Mouse (Mus musculus) forebrain, embryonic 16.5 days (tissue): ENCODE results near the gene Preb. TPM values are rescaled to one million over a fixed set of nuclear protein-coding genes. Genes with fewer than 3 reads are reported as not detected.
A peak's percentile ranks its signal among the peaks of the same experiment; 100 is the strongest.

Experiments used
- ATAC-seq: fragments of 200-750 bp; cut with Nextera tagmentation; 2 replicates; pipeline ENCODE4 v1.8.0; 2017; ENCODE audit warnings: mild to moderate bottlenecking, moderate library complexity
- H3K27ac ChIP-seq: fragments of 300-500 bp; sonication (generic); 2 replicates; pipeline ENCODE4 v1.5.1; 2014; ENCODE audit warnings: low read length, control low read depth
- H3K27me3 ChIP-seq: fragments of 300-500 bp; sonication (generic); replicated peaks from 2 replicates; pipeline ENCODE4 v1.6.1; 2014; ENCODE audit warnings: low read length; ENCODE audit not compliant: control insufficient read depth, insufficient read depth
- H3K36me3 ChIP-seq: fragments of 300-500 bp; sonication (generic); 2 replicates; pipeline ENCODE4 v1.6.1; 2014; ENCODE audit not compliant: control insufficient read depth, insufficient read depth
- H3K4me1 ChIP-seq: fragments of 300-500 bp; sonication (generic); replicated peaks from 2 replicates; pipeline ENCODE4 v1.6.1; 2014; ENCODE audit warnings: low read length; ENCODE audit not compliant: control insufficient read depth, insufficient read depth
- H3K4me2 ChIP-seq: fragments of 300-500 bp; sonication (generic); 2 replicates; pipeline ENCODE4 v1.6.1; 2014; ENCODE audit warnings: mild to moderate bottlenecking, low read length, control low read depth
- H3K4me3 ChIP-seq: fragments of 300-500 bp; sonication (generic); replicated peaks from 2 replicates; pipeline ENCODE4 v1.5.1; 2014; ENCODE audit warnings: mild to moderate bottlenecking, low read length, control low read depth
- H3K9ac ChIP-seq: fragments of 300-500 bp; sonication (generic); replicated peaks from 2 replicates; pipeline ENCODE4 v1.6.1; 2014; ENCODE audit warnings: low read depth, low read length, control low read depth
- H3K9me3 ChIP-seq: fragments of 300-500 bp; sonication (generic); 2 replicates; pipeline ENCODE4 v1.6.1; 2016; ENCODE audit warnings: low read length; ENCODE audit not compliant: control insufficient read depth
- WGBS: fragments of 180-500 bp; shearing (Covaris S2); extraction: QIAGEN DNeasy Blood & Tissue Kit; methylation state at CpG from one replicate; pipeline ENCODE4 v1.1.7; 2014; 5-methylcytosine and 5-hydroxymethylcytosine counted together
- polyA plus RNA-seq: library from polyadenylated mRNA; unstranded; fragments of >200 nt; fragmentation: Nextera tagmentation; extraction: Ambion mirVana; gene quantifications from 2 replicates; pipeline ENCODE4 v1.2.1, GENCODE M21; 2015

Gene Preb
- polyA plus RNA-seq, 1 experiment from 2014 or later = 135 TPM

- WGBS = 31% methylated on average over 10 of the region's 13 CpGs
These were observed 46.9 kb downstream of the Preb start, which contains the start of gene Emilin1 for GRCm38 (mm10) chr5:30913060-30913841. Gene Emilin1, plus strand, starts transcription at chr5:30913402.

GRCm38 (mm10) chr5:30912156-30912555 is 48.0 kb downstream of the Preb start:
- Histone ChIP-seq H3K27ac (peak overlapping the region; percentile 17; the same call in 1 of the 2 replicates), H3K4me1 (peaks cover 20% of the 10 kb centered on the region), H3K36me3 (no peaks in the 10 kb centered on the region), H3K27me3 (no peaks in the 10 kb centered on the region), H3K9ac (no peak overlapping the region), H3K4me3 (no peak overlapping the region), H3K4me2 (no peak overlapping the region), H3K9me3 (no peaks in the 10 kb centered on the region)
- no peak for ATAC-seq
- WGBS = 36% methylated on average over 5 of the region's 5 CpGs

More at GRCm38 (mm10) chr5:30913060-30913841, 46.9 kb downstream of the Preb start, which contains the start of gene Emilin1:
- H3K27ac ChIP-seq = peak within 1 kb of the TSS; percentile 26; the same call in 1 of the 2 replicates
- H3K9me3 ChIP-seq = no peaks in the 10 kb centered on the region
- no peak within 1 kb of the TSS; the same call in 1 of the 2 replicates for H3K4me2 ChIP-seq
- ATAC-seq = no peak
- no peak within 1 kb of the TSS for H3K9ac ChIP-seq
- H3K36me3 ChIP-seq = no peaks in the 10 kb centered on the region
- no peak within 1 kb of the TSS for H3K4me3 ChIP-seq
- peaks cover 15% of the 10 kb centered on the region for H3K4me1 ChIP-seq
- no peaks in the 10 kb centered on the region for H3K27me3 ChIP-seq

- Histone ChIP-seq H3K9ac (no peak overlapping the region), H3K27ac (no peak overlapping the region), H3K27me3 (no peaks in the 10 kb centered on the region), H3K4me3 (no peak overlapping the region), H3K4me2 (no peak overlapping the region), H3K9me3 (no peaks in the 10 kb centered on the region), H3K4me1 (peaks cover 28% of the 10 kb centered on the region), H3K36me3 (no peaks in the 10 kb centered on the region)
- ATAC-seq = no peak
These were observed 49.7 kb downstream of the Preb start for GRCm38 (mm10) chr5:30910481-30910880.

- Histone ChIP-seq H3K27me3 (no peaks in the 10 kb centered on the region), H3K9ac (no peak overlapping the region), H3K9me3 (no peaks in the 10 kb centered on the region), H3K36me3 (no peaks in the 10 kb centered on the region), H3K4me2 (no peak overlapping the region), H3K4me3 (no peak overlapping the region), H3K4me1 (peaks cover 30% of the 10 kb centered on the region), H3K27ac (no peak overlapping the region)
- 88% methylated on average over 7 of the region's 7 CpGs for WGBS
- no peak for ATAC-seq
These were observed 50.3 kb downstream of the Preb start for GRCm38 (mm10) chr5:30909863-30910262.

- 66% methylated on average over 7 of the region's 7 CpGs for WGBS
- peaks cover 4% of the 10 kb centered on the region for H3K36me3 ChIP-seq
- H3K4me2 ChIP-seq = no peak overlapping the region
- no peak overlapping the region for H3K9ac ChIP-seq
- no peak overlapping the region for H3K4me3 ChIP-seq
- peaks cover 30% of the 10 kb centered on the region for H3K4me1 ChIP-seq
- H3K27ac ChIP-seq = no peak overlapping the region
- H3K27me3 ChIP-seq = no peaks in the 10 kb centered on the region
- no peak for ATAC-seq
- no peaks in the 10 kb centered on the region for H3K9me3 ChIP-seq
These were observed 50.9 kb downstream of the Preb start for GRCm38 (mm10) chr5:30909300-30909659.

GRCm38 (mm10) chr5:30908426-30909299 is 51.5 kb downstream of the Preb start:
- H3K27me3 ChIP-seq = no peaks in the 10 kb centered on the region
- ATAC-seq = no peak
- H3K4me3 ChIP-seq = peak overlapping the region; percentile 88; the same call in 1 of the 2 replicates
- H3K4me1 ChIP-seq = peaks cover 30% of the 10 kb centered on the region
- peak overlapping the region; percentile 80 for H3K9ac ChIP-seq
- H3K36me3 ChIP-seq = peaks cover 6% of the 10 kb centered on the region
- H3K9me3 ChIP-seq = no peaks in the 10 kb centered on the region
- H3K27ac ChIP-seq = no peak overlapping the region
- peak overlapping the region; percentile 97 for H3K4me2 ChIP-seq
- 55% methylated on average over 13 of the region's 13 CpGs for WGBS

- ATAC-seq = peak; percentile 97
- WGBS = under 1% methylated on average over 57 of the region's 58 CpGs
These were observed 52.6 kb downstream of the Preb start, which contains the start of gene Ost4 for GRCm38 (mm10) chr5:30907413-30908059. Gene Ost4, minus strand, starts transcription at chr5:30907788.

GRCm38 (mm10) chr5:30901860-30902259 is 58.3 kb downstream of the Preb start:
- no peak overlapping the region for H3K27ac ChIP-seq
- H3K9ac ChIP-seq = no peak overlapping the region
- 94% methylated on average over 5 of the region's 5 CpGs for WGBS
- ATAC-seq = no peak
- H3K4me2 ChIP-seq = no peak overlapping the region
- H3K9me3 ChIP-seq = no peaks in the 10 kb centered on the region
- peaks cover 23% of the 10 kb centered on the region for H3K36me3 ChIP-seq
- H3K27me3 ChIP-seq = no peaks in the 10 kb centered on the region
- H3K4me1 ChIP-seq = peaks cover 13% of the 10 kb centered on the region
- H3K4me3 ChIP-seq = no peak overlapping the region

More at GRCm38 (mm10) chr5:30907413-30908059, 52.6 kb downstream of the Preb start, which contains the start of gene Ost4:
- Histone ChIP-seq H3K9me3 (no peaks in the 10 kb centered on the region), H3K27me3 (no peaks in the 10 kb centered on the region), H3K36me3 (peaks cover 6% of the 10 kb centered on the region), H3K9ac (peak within 1 kb of the TSS; percentile 80), H3K4me3 (peak within 1 kb of the TSS; percentile 88), H3K27ac (peak within 1 kb of the TSS; percentile 83), H3K4me2 (peak within 1 kb of the TSS; percentile 97), H3K4me1 (peaks cover 27% of the 10 kb centered on the region)
